Mouse (Mus musculus) heart, adult 2 months (tissue): ENCODE measurements at regions not wholly inside any gene's neighbourhood (a gene's known extent, or its start where the extent isn't known, plus 50 kb on each side); places are given as distances from the start of the nearest gene placed in this dataset.

ENCODE experiments used
- DNase-seq, 2 experiments: peaks; one replicate each; pipeline ENCODE4 v3.0.0; 2021
- H3K27ac ChIP-seq: fragments of 200-600 bp; 2 replicates; pipeline ENCODE4 v1.8.1; 2022
- H3K27me3 ChIP-seq: fragments of 200-500 bp; 2 replicates; pipeline ENCODE4 v1.6.1; 2012; ENCODE audit warnings: mild to moderate bottlenecking, low read length, inconsistent platforms, mixed read lengths; ENCODE audit not compliant: control insufficient read depth, insufficient read depth
- H3K36me3 ChIP-seq: fragments of 200-500 bp; 2 replicates; pipeline ENCODE4 v1.6.1; 2012; ENCODE audit warnings: low read length, inconsistent platforms; ENCODE audit not compliant: control insufficient read depth, insufficient read depth
- H3K4me1 ChIP-seq: fragments of 200-500 bp; 2 replicates; pipeline ENCODE4 v1.6.1; 2011; ENCODE audit warnings: low read length; ENCODE audit not compliant: control insufficient read depth, insufficient read depth
- H3K4me3 ChIP-seq: fragments of 200-600 bp; 2 replicates; pipeline ENCODE4 v1.8.1; 2022
- H3K79me2 ChIP-seq: fragments of 200-500 bp; replicated peaks from 2 replicates; pipeline ENCODE4 v1.6.1; 2012; ENCODE audit warnings: mild to moderate bottlenecking, inconsistent platforms, low read length, moderate library complexity, mixed read lengths; ENCODE audit not compliant: control insufficient read depth, insufficient read depth
- H3K9ac ChIP-seq: fragments of 200-500 bp; 2 replicates; pipeline ENCODE4 v1.6.1; 2012; ENCODE audit warnings: low read depth, mild to moderate bottlenecking, control low read depth, inconsistent platforms, low read length, mixed read lengths
- CTCF ChIP-seq: fragments of 200-600 bp; IDR thresholded peaks from 2 replicates; pipeline ENCODE4 v1.8.1; 2022; ENCODE audit warnings: antibody characterized with exemption, mild to moderate bottlenecking, moderate library complexity
- EP300 ChIP-seq: fragments of 200-500 bp; IDR thresholded peaks from 2 replicates; pipeline ENCODE4 v1.6.1; 2011; ENCODE audit warnings: low read depth, low read length, control low read depth; ENCODE audit not compliant: insufficient read depth
- POLR2A ChIP-seq: fragments of 200-500 bp; IDR thresholded peaks from 2 replicates; pipeline ENCODE4 v1.6.1; 2011; ENCODE audit warnings: mild to moderate bottlenecking, low read depth, low read length, control low read depth; ENCODE audit not compliant: insufficient read depth
- WGBS: fragments of 180-500 bp; shearing (Covaris S2); methylation state at CpG from one replicate; pipeline ENCODE4 v1.1.7; 2018; 5-methylcytosine and 5-hydroxymethylcytosine counted together
- intact Hi-C: fragments of 180-260 bp; cut with DNase I; formaldehyde crosslinking; loops from one replicate; pipeline ENCODE4 v1.15.1; 2025

DNA sequence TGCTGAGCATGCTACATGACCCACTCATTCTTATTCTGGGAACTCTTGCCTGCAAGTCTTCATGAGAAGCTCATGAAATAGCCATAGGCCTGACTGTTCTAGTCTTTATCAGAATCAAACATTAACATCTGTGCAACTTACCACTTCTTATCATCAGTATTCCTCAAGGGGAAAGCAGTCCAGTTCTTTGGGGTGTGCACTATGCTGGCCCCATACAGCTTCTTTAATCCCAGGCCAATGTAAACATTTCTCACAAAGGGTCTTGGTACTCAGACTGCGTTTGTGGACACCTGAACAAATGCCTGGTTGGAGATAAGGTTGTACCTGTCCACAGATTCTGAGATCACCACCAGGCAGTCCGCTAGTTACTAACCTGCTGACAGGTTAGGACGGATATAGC lies 51.3 kb downstream of the 3110018I06Rik start:
- WGBS = 50% methylated on average over 3 of the region's 3 CpGs
- Histone ChIP-seq H3K27ac (no peak overlapping the region), H3K79me2 (no peaks in the 10 kb centered on the region), H3K36me3 (no peaks in the 10 kb centered on the region), H3K27me3 (no peaks in the 10 kb centered on the region), H3K4me1 (no peaks in the 10 kb centered on the region), H3K4me3 (no peak overlapping the region), H3K9ac (no peak overlapping the region)
- intact Hi-C loops = no loop called here
- no peak for DNase-seq
- TF ChIP-seq CTCF (no peak), POLR2A (no peak), EP300 (no peak)

DNA sequence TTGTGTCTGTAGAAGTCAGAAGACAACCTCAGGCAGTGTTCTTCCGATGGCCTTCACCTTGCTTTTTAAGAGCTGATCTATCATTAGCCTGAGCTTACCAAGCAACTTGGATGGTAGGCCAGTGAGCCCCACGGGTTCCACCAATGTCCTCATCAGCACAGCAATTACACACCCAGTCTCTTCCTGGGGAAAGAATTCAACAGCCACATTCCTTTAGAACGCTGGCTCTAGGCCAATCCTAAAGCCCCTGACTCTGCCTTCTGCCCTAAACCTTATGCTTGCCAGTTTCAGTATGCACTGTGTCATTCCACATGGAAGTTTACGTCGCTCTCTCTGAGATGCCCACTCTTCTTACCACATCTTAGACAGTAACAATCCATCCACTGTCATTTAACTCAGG lies 52.8 kb downstream of the 3110018I06Rik start:
- Histone ChIP-seq H3K9ac (no peak overlapping the region), H3K79me2 (no peaks in the 10 kb centered on the region), H3K27me3 (no peaks in the 10 kb centered on the region), H3K4me3 (no peak overlapping the region), H3K36me3 (no peaks in the 10 kb centered on the region), H3K27ac (no peak overlapping the region), H3K4me1 (no peaks in the 10 kb centered on the region)
- no peak for TF ChIP-seq POLR2A
- TF ChIP-seq CTCF = no peak
- TF ChIP-seq EP300 = no peak
- intact Hi-C loops = no loop called here
- 48% methylated on average over 5 of the region's 5 CpGs for whole genome bisulfite sequencing
- no peak for DNase-seq

GRCm38 (mm10) chr12:107547194-107547885 lies 58.9 kb downstream of the 3110018I06Rik start:
- WGBS = 31% methylated on average over 5 of the region's 5 CpGs
- no peak overlapping the region for H3K4me3 ChIP-seq
- H3K36me3 ChIP-seq = no peaks in the 10 kb centered on the region
- intact Hi-C loops = no loop called here
- H3K27ac ChIP-seq = no peak overlapping the region
- H3K79me2 ChIP-seq = no peaks in the 10 kb centered on the region
- H3K27me3 ChIP-seq = no peaks in the 10 kb centered on the region
- no peak overlapping the region for H3K9ac ChIP-seq
- no peak for DNase-seq
- TF ChIP-seq POLR2A = no peak
- no peak for TF ChIP-seq CTCF
- no peak for TF ChIP-seq EP300
- no peaks in the 10 kb centered on the region for H3K4me1 ChIP-seq

GRCm38 (mm10) chr12:107547886-107548448 lies 59.5 kb downstream of the 3110018I06Rik start:
- no peak overlapping the region for H3K9ac ChIP-seq
- H3K36me3 ChIP-seq = no peaks in the 10 kb centered on the region
- WGBS = 38% methylated on average over 3 of the region's 3 CpGs
- no peak overlapping the region for H3K4me3 ChIP-seq
- H3K27me3 ChIP-seq = no peaks in the 10 kb centered on the region
- DNase-seq = no peak
- no peak overlapping the region for H3K27ac ChIP-seq
- H3K79me2 ChIP-seq = no peaks in the 10 kb centered on the region
- no peaks in the 10 kb centered on the region for H3K4me1 ChIP-seq
- no peak for TF ChIP-seq EP300
- TF ChIP-seq CTCF = no peak
- no peak for TF ChIP-seq POLR2A
- intact Hi-C loops = no loop called here

DNA sequence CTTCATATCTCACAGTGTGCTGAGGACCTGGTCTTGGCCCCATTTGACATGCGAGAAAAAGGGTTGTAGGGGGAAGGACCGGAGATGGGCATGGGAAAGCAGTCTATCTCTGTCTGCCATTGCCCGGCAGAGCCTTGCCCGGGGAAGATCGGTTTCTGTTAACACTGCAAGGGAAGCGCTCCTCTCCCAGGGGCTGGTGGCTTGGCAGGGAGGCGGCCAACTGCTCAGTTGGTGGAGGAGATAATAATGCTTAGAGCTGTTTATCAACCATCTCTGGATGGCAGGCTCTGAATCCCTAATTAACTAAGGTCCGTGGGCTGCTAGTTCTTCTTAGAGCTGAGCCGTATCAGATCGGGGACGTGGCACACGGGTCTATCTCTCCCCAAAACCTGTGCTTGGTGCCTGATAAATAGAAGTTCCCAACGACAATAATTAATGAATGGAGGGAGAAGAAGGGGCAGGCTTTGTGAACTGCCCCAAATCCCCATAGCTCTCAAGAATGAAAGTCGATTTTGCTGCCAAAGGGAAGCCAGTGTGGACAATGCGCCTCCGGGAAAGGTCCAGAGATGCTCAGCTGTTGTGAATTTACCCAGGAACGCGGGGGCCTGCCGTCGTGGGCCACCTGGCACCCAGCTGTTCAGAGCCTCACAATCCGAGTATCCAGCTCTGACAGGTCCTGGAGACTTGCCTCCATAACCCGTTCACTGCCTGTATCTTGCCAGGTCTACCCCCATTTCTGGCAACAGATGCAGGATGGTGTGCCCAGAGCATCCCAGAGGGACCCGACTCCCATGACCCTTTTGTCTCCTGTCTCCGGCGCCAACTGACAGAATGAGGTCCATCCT lies 61.2 kb downstream of the 3110018I06Rik start:
- DNase-seq = no peak
- intact Hi-C loops = no loop called here
- Histone ChIP-seq H3K27ac (no peak overlapping the region), H3K9ac (no peak overlapping the region), H3K4me3 (no peak overlapping the region), H3K4me1 (no peaks in the 10 kb centered on the region), H3K79me2 (no peaks in the 10 kb centered on the region), H3K27me3 (no peaks in the 10 kb centered on the region), H3K36me3 (no peaks in the 10 kb centered on the region)
- no peak for TF ChIP-seq CTCF
- TF ChIP-seq EP300 = no peak
- TF ChIP-seq POLR2A = no peak
- 72% methylated on average over 25 of the region's 25 CpGs for WGBS

- intact Hi-C loops = no loop called here
- Histone ChIP-seq H3K27ac (no peak overlapping the region), H3K27me3 (no peaks in the 10 kb centered on the region), H3K9ac (no peak overlapping the region), H3K4me1 (no peaks in the 10 kb centered on the region), H3K79me2 (no peaks in the 10 kb centered on the region), H3K36me3 (no peaks in the 10 kb centered on the region), H3K4me3 (no peak overlapping the region)
- no peak for TF ChIP-seq EP300
- TF ChIP-seq POLR2A = no peak
- TF ChIP-seq CTCF = no peak
- 82% methylated on average over 4 of the region's 4 CpGs for WGBS
- DNase-seq = no peak
Measured at GRCm38 (mm10) chr12:107559191-107559590, 70.8 kb downstream of the 3110018I06Rik start.
